Comparison of ENCODE assay signal across 9 mouse cellular contexts in the genomic region with DNA sequence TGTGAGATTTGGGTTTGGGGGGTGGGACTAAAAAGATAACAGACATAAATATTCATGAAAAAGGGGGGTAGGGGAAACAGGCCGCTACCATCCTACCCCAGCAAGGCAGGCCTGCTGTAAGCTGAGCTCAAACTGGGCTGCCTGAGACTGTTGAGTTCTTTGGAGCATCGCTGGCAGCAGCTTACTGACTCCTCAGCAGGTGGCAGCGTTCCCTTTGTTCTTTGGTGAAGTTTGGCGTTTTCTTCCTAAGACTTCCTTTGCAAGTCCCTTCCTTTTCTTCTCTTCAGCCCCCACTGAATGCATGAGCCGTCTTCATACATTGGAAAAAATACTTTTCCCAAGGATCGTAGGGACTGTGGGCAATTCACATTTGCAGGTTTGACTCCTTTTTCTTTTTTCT. TPM values are rescaled to one million over a fixed set of nuclear protein-coding genes. Genes with fewer than 3 reads are reported as not detected.
A peak's percentile ranks its signal among the peaks of the same experiment; 100 is the strongest.
DNase-seq lines count a peak whose midpoint lies in the region; ATAC-seq and TF ChIP-seq lines count a peak whose summit lies in the region.
"Had no signal": no experiment of that assay in that cellular context is flagged by ENCODE, and none has a peak within 500 bp of the region (broad histone marks: within the 10 kb centered on the region; RNA-seq: fewer than 3 reads in every experiment).

No protein-coding gene starts in this region.

- in situ Hi-C loops in ES-E14 (cut with MboI; ENCODE audit: low sequenced_read_pairs in 2 of 2, unreplicated experiment in 2 of 2), result no loop called here

- H3K4me1 ChIP-seq in ES-E14 (ENCODE audit: control insufficient read depth in 2 of 2, insufficient read depth in 2 of 2, low read length in 2 of 2, poor library complexity in 1 of 2), result peaks cover 0 to 5% of the 10 kb centered on the region in 2 experiments; a peak in 1 of 4 replicates

- peak; percentile 27 to 46 for DNase-seq in kidney, adult 8-10 months
- DNase-seq in kidney, adult 11 months, result no peak
- peak; percentile 47 for DNase-seq in ES-E14 (ENCODE audit: low read depth, low spot score)
- DNase-seq in gastrocnemius, postnatal 25 days, result peak; percentile 15
- peak; percentile 27 to 47 for DNase-seq in lung, postnatal 4 days
- peak; percentile 83 for DNase-seq in thymus, postnatal 14 days

- no peaks in the 10 kb centered on the region for H3K27me3 ChIP-seq in C2C12 (ENCODE audit: control insufficient read depth, insufficient read depth, insufficient read length)

- H3K79me3 ChIP-seq in C2C12 (ENCODE audit: low read depth), result no peaks in the 10 kb centered on the region

- no peak for ATAC-seq in activated CD4-positive, CD25-positive, alpha-beta regulatory T cell, adult 4 months

- H3K9me3 ChIP-seq in ES-E14 (ENCODE audit: control insufficient read depth, insufficient read depth, low read depth, low read length), result no peaks in the 10 kb centered on the region
- H3K9me3 ChIP-seq: limb, embryonic 13.5 days had no signal

- H3K4me3 ChIP-seq in C2C12 (ENCODE audit: insufficient read depth, poor library complexity, severe bottlenecking) (no peak overlapping the region), ES-E14 (ENCODE audit: insufficient read depth in 1 of 2, low read depth in 1 of 2, low read length in 2 of 2, poor library complexity in 1 of 2, severe bottlenecking in 1 of 2) (no peak overlapping the region)
- H3K4me3 ChIP-seq: limb, embryonic 13.5 days had no signal

- H3K9ac ChIP-seq in ES-E14 (ENCODE audit: insufficient read depth, low read depth, low read length, poor library complexity, severe bottlenecking), result no peak overlapping the region
- H3K9ac ChIP-seq: limb, embryonic 13.5 days had no signal

- H3K36me3 ChIP-seq in C2C12 (ENCODE audit: control insufficient read depth, insufficient read depth) (no peaks in the 10 kb centered on the region), ES-E14 (ENCODE audit: control insufficient read depth, insufficient read depth, low read length, poor library complexity, severe bottlenecking) (no peaks in the 10 kb centered on the region; the same call in 1 of the 2 replicates)
- H3K36me3 ChIP-seq: limb, embryonic 13.5 days had no signal

- peak; percentile 32 for TF ChIP-seq CTCF in C2C12 (IDR thresholded peaks at IDR 0.05; ENCODE audit: control insufficient read depth, insufficient read depth, insufficient read length)

- no peak overlapping the region for H3K27ac ChIP-seq in ES-E14 (ENCODE audit: insufficient read depth, low read depth, low read length, poor library complexity, severe bottlenecking)
- H3K27ac ChIP-seq: limb, embryonic 13.5 days had no signal

- no peaks in the 10 kb centered on the region for H3K79me2 ChIP-seq in C2C12 (ENCODE audit: control insufficient read depth, insufficient read depth)

- H3ac ChIP-seq in C2C12 (ENCODE audit: control insufficient read depth, insufficient read length, low read depth), result no peak overlapping the region

TF ChIP-seq in C2C12, 6 proteins besides CTCF, POLR2A, EP300 and RAD21:
- TF ChIP-seq MAX (IDR thresholded peaks at IDR 0.05) (no peak), MYOG (IDR thresholded peaks at IDR 0.05; ENCODE audit: control insufficient read depth, extremely low read depth, insufficient read length) (no peak), MYOD1 (IDR thresholded peaks at IDR 0.05; ENCODE audit: control insufficient read depth, insufficient read length, low read depth) (no peak), FOSL1 (IDR thresholded peaks at IDR 0.05; ENCODE audit: insufficient read depth, low read length, poor library complexity, severe bottlenecking) (no peak), USF1 (IDR thresholded peaks at IDR 0.05; ENCODE audit: low read depth) (no peak), CEBPB (IDR thresholded peaks at IDR 0.05; ENCODE audit: low read depth) (no peak)

TF ChIP-seq in ES-E14, 5 proteins besides CTCF, POLR2A, EP300 and RAD21:
- no peak for TF ChIP-seq CHD2 (IDR thresholded peaks at IDR 0.05; ENCODE audit: low read depth, low read length)
- peak; percentile 34; the same call in 1 of the 2 replicates for TF ChIP-seq ZNF384 (IDR thresholded peaks at IDR 0.05; ENCODE audit: low read depth, low read length)

RNA-seq across cellular contexts. Expression of a gene that starts 7.9 kb away (rescaled TPM):
- polyA plus RNA-seq in C2C12 (2012; fragmentation: generic; extraction: Trizol), result 9.6 TPM
- 70.8 and 76.5 TPM in 2 replicates for total RNA-seq in ES-E14 (2012; rRNA removed)
- total RNA-seq in gastrocnemius, postnatal 25 days (2021), result 10 to 100 TPM; 31.8 to 35.9 TPM
- polyA plus RNA-seq in activated CD4-positive, CD25-positive, alpha-beta regulatory T cell, adult 4 months (2017; shearing (Covaris generic)), result 10 to 100 TPM; 14.2 to 15.3 TPM

RNA-seq across cellular contexts. Expression of a gene that starts 9.8 kb away (rescaled TPM):
- polyA plus RNA-seq in C2C12 (2012; fragmentation: generic; extraction: Trizol), result 10.4 TPM
- total RNA-seq in ES-E14 (2012; rRNA removed), result 84.9 and 99.0 TPM in 2 replicates
- total RNA-seq in gastrocnemius, postnatal 25 days (2021), result 10 to 100 TPM; 47.3 to 65.2 TPM
- 100 to 1,000 TPM in 1 of 2 experiments, 10 to 100 TPM in 1; 86.2 to 108 TPM for polyA plus RNA-seq in activated CD4-positive, CD25-positive, alpha-beta regulatory T cell, adult 4 months (2017; shearing (Covaris generic))
